Mouse (Mus musculus) lung, postnatal 10 days (tissue): ENCODE measurements around the gene Metap1d.

Experiments
- DNase-seq: peaks from one replicate; pipeline ENCODE4 v3.0.0; 2021

Gene Metap1d

GRCm38 (mm10) chr2:71453161-71453916, at the start of gene Metap1d:
Gene Metap1d, plus strand, starts transcription at chr2:71453276.
- peak; percentile 96 for DNase-seq

GRCm38 (mm10) chr2:71405613-71406012, 47.5 kb upstream of the Metap1d start:
- DNase-seq: no peak

GRCm38 (mm10) chr2:71418760-71419280, 34.3 kb upstream of the Metap1d start:
- no peak for DNase-seq

- DNase-seq: no peak
Observed at GRCm38 (mm10) chr2:71419408-71419807, 33.7 kb upstream of the Metap1d start.

GRCm38 (mm10) chr2:71420895-71421425, 32.1 kb upstream of the Metap1d start:
- DNase-seq: no peak

- DNase-seq: no peak
Observed at GRCm38 (mm10) chr2:71424545-71424944, 28.5 kb upstream of the Metap1d start.

- DNase-seq: no peak
Observed at GRCm38 (mm10) chr2:71435440-71435839, 17.6 kb upstream of the Metap1d start.

GRCm38 (mm10) chr2:71443376-71443775, 9.7 kb upstream of the Metap1d start:
- no peak for DNase-seq

- no peak for DNase-seq
Observed at GRCm38 (mm10) chr2:71445536-71446196, 7.4 kb upstream of the Metap1d start.

GRCm38 (mm10) chr2:71449604-71450003, 3.5 kb upstream of the Metap1d start:
- DNase-seq: no peak

GRCm38 (mm10) chr2:71451761-71452160, 1.3 kb upstream of the Metap1d start:
- no peak for DNase-seq

- DNase-seq: no peak
Observed at GRCm38 (mm10) chr2:71453917-71454260, 813 bp downstream of the Metap1d start.

- no peak for DNase-seq
Observed at GRCm38 (mm10) chr2:71458624-71459023, 5.5 kb downstream of the Metap1d start.

GRCm38 (mm10) chr2:71459659-71460058, 6.6 kb downstream of the Metap1d start:
- DNase-seq: no peak

GRCm38 (mm10) chr2:71461139-71461538, 8.1 kb downstream of the Metap1d start:
- no peak for DNase-seq

- no peak for DNase-seq
Observed at GRCm38 (mm10) chr2:71461589-71461988, 8.5 kb downstream of the Metap1d start.

- DNase-seq: no peak
Observed at GRCm38 (mm10) chr2:71462066-71462465, 9.0 kb downstream of the Metap1d start.

- DNase-seq: no peak
Observed at GRCm38 (mm10) chr2:71462553-71462952, 9.5 kb downstream of the Metap1d start.

- DNase-seq: no peak
Observed at GRCm38 (mm10) chr2:71466103-71466502, 13.0 kb downstream of the Metap1d start.

- DNase-seq: no peak
Observed at GRCm38 (mm10) chr2:71466861-71467450, 13.9 kb downstream of the Metap1d start.

- DNase-seq: no peak
Observed at GRCm38 (mm10) chr2:71471094-71471493, 18.0 kb downstream of the Metap1d start.

- DNase-seq: no peak
Observed at GRCm38 (mm10) chr2:71473830-71474229, 20.8 kb downstream of the Metap1d start.

- peak; percentile 17 for DNase-seq
Observed at GRCm38 (mm10) chr2:71474345-71474744, 21.3 kb downstream of the Metap1d start.

- DNase-seq: no peak
Observed at GRCm38 (mm10) chr2:71475311-71475710, 22.2 kb downstream of the Metap1d start.
